Mouse (Mus musculus) spleen, adult 2 months (tissue): ENCODE data around the gene Atp8b5. TPM values are rescaled to one million over a fixed set of nuclear protein-coding genes. Genes with fewer than 3 reads are reported as not detected.

Source experiments
- DNase-seq, 2 experiments: peaks; one replicate each; pipeline versions ENCODE4 v3.0.0 to v3.0.0-alpha.2; 2012 to 2021; ENCODE audit warnings: low spot score in 2 of 2, low read depth in 1 of 2
- H3K27ac ChIP-seq: fragments of 200-500 bp; 2 replicates; pipeline ENCODE4 v1.5.1; 2012; ENCODE audit warnings: low read length, inconsistent platforms; ENCODE audit not compliant: insufficient read depth
- H3K27me3 ChIP-seq: fragments of 200-500 bp; 2 replicates; pipeline ENCODE4 v1.6.1; 2012; ENCODE audit warnings: mild to moderate bottlenecking, moderate library complexity, low read length, inconsistent platforms; ENCODE audit not compliant: control insufficient read depth, insufficient read depth
- H3K36me3 ChIP-seq: fragments of 200-500 bp; 2 replicates; pipeline ENCODE4 v1.6.1; 2012; ENCODE audit warnings: mild to moderate bottlenecking, low read length, inconsistent platforms; ENCODE audit not compliant: control insufficient read depth, insufficient read depth
- H3K4me1 ChIP-seq: fragments of 200-500 bp; 2 replicates; pipeline ENCODE4 v1.6.1; 2011; ENCODE audit warnings: inconsistent platforms; ENCODE audit not compliant: control insufficient read depth, insufficient read depth, insufficient read length
- H3K4me3 ChIP-seq: fragments of 200-500 bp; 2 replicates; pipeline ENCODE4 v1.5.1; 2011; ENCODE audit warnings: mild to moderate bottlenecking, inconsistent platforms; ENCODE audit not compliant: insufficient read depth, insufficient read length; ENCODE audit errors: extremely low read depth
- CTCF ChIP-seq: fragments of 200-500 bp; IDR thresholded peaks from 2 replicates; pipeline ENCODE4 v1.5.1; 2011; ENCODE audit warnings: mild to moderate bottlenecking, inconsistent platforms; ENCODE audit not compliant: insufficient read depth, insufficient read length, insufficient replicate concordance; ENCODE audit errors: extremely low read depth
- POLR2A ChIP-seq: fragments of 200-500 bp; IDR thresholded peaks from 2 replicates; pipeline ENCODE4 v1.6.1; 2011; ENCODE audit warnings: low read depth, low read length, inconsistent platforms
- WGBS: fragments of 180-500 bp; shearing (Covaris S2); methylation state at CpG from one replicate; pipeline ENCODE4 v1.1.7; 2018; 5-methylcytosine and 5-hydroxymethylcytosine counted together
- polyA plus RNA-seq: library from polyadenylated mRNA; depleted of rRNA; stranded (reverse); fragments of >200 nt; gene quantifications from 2 replicates; pipeline ENCODE4 v1.2.3, GENCODE M21; 2012

Atp8b5 gene
- polyA plus RNA-seq, 1 experiment: 0.06 TPM

DNA sequence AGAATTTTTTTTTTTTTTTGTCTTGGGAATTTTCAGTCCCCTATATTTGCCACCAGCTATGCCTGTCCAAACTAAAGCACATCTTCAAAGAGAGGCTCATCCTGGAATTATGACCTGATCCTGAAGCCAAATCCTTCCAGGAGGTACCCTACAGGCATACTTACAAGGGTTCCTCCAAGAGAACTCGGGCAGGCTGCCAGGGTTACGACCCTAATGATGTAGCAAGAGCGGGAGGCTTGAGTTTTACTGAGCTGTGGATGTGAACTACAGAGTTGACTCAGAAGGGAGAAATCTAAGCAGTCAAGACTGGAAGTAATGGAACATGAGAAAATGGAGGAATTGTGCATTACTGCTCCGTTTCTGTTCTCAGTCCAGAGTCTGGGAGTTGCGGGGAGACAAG is 6.9 kb upstream of the Atp8b5 start:
- WGBS: 77% methylated on average over 5 of the region's 5 CpGs
- Histone ChIP-seq H3K27me3 (no peaks in the 10 kb centered on the region), H3K4me1 (no peaks in the 10 kb centered on the region), H3K4me3 (no peak overlapping the region), H3K36me3 (no peaks in the 10 kb centered on the region), H3K27ac (no peak overlapping the region)
- no peak for DNase-seq
- no peak for TF ChIP-seq POLR2A
- TF ChIP-seq CTCF: no peak

DNA sequence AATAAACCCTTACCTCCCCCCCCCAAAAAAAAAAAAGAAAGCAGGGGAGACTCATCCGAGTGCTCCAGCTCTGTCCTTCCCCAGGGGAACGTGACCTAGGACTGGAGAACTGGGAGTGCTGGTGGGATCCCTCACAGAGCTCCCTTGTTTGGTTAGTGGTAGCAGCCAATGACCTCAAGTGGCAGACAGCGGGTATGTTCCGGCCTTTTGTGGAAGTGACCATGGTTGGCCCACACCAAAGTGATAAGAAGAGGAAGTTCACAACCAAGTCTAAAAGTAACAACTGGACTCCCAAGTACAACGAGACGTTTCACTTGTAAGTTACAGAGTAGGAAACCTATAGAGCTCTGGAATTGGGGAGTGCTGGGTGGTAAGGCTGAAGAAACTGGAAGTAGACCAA is 4.1 kb upstream of the Atp8b5 start:
- Histone ChIP-seq H3K4me1 (peaks cover 2% of the 10 kb centered on the region; the same call in 1 of the 2 replicates), H3K27ac (no peak overlapping the region), H3K27me3 (no peaks in the 10 kb centered on the region), H3K36me3 (no peaks in the 10 kb centered on the region), H3K4me3 (no peak overlapping the region)
- no peak for DNase-seq
- 69% methylated on average over 6 of the region's 6 CpGs for WGBS
- TF ChIP-seq CTCF (no peak), POLR2A (no peak)

DNA sequence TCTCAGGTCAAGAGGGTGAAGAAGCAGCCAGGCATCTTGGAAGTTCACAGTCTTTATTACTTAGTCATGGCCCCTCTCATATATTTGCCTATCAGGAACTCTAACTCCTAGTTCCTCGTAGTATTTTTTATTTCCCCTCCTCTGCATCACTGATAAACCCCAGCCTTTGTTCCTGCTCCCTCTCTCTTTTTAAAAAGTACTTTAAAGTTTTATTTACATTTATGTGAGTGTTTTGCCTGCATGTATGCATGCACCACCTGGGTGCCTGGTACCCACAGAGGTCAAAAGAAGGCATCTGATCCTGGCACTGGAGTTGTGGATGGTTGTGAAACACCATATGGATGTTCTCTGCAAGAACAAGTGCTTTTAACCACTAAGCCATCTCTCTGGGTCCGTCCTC is 813 bp upstream of the Atp8b5 start:
- 40% methylated on average over 2 of the region's 2 CpGs for WGBS
- Histone ChIP-seq H3K4me3 (no peak overlapping the region), H3K36me3 (no peaks in the 10 kb centered on the region)

DNA sequence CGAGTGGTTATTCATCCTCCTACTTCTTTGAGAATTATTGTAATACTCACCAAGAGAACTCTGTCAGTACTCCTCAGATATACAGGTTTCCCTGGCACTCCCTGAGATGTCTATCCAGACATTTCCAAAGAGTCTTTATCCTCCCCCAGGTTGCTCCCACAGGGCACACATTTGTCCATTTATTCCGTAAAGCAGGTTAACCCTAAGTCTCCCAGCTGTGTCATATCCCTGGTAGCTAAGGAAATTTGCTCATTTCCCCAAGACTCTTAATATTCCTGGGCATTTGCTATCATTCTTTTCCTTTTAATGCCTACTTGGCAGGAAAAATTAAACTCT is 332 bp downstream of the Atp8b5 start:
- Histone ChIP-seq H3K4me1 (peaks cover 2% of the 10 kb centered on the region; the same call in 1 of the 2 replicates), H3K27me3 (no peaks in the 10 kb centered on the region), H3K4me3 (no peak overlapping the region), H3K27ac (no peak overlapping the region), H3K36me3 (no peaks in the 10 kb centered on the region)
- 35% methylated on average over 2 of the region's 2 CpGs for WGBS
- no peak for TF ChIP-seq POLR2A
- TF ChIP-seq CTCF: no peak
- DNase-seq: no peak

More for the DNA sequence above, 813 bp upstream of the Atp8b5 start:
- Histone ChIP-seq H3K4me1 (peaks cover 2% of the 10 kb centered on the region; the same call in 1 of the 2 replicates), H3K27ac (no peak overlapping the region), H3K27me3 (no peaks in the 10 kb centered on the region)
- no peak for TF ChIP-seq POLR2A
- TF ChIP-seq CTCF: no peak
- DNase-seq: no peak

DNA sequence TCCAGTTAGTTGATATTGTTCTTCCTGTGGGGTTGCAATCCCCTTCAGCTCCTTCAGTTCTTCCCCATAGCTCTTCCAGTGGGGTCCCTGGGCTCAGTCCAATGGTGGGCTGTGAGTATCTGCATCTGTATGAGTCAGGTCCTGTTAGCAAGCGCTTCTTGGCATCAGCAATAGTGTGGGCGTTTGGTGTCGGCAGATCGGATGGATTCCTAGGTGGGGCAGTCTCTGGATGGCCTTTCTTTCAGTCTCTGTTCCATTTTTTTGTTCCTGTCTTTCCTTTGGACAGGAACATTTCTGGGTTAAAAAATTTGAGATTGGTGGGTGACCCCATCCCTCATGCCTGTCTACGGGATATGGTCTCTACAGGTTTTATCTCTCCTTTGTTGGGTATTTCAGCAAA is 18.5 kb downstream of the Atp8b5 start:
- Histone ChIP-seq H3K4me3 (no peak overlapping the region), H3K27me3 (no peaks in the 10 kb centered on the region), H3K27ac (no peak overlapping the region), H3K4me1 (no peaks in the 10 kb centered on the region), H3K36me3 (no peaks in the 10 kb centered on the region)
- WGBS: 93% methylated on average over 5 of the region's 5 CpGs
- DNase-seq: no peak
- TF ChIP-seq POLR2A: no peak

DNA sequence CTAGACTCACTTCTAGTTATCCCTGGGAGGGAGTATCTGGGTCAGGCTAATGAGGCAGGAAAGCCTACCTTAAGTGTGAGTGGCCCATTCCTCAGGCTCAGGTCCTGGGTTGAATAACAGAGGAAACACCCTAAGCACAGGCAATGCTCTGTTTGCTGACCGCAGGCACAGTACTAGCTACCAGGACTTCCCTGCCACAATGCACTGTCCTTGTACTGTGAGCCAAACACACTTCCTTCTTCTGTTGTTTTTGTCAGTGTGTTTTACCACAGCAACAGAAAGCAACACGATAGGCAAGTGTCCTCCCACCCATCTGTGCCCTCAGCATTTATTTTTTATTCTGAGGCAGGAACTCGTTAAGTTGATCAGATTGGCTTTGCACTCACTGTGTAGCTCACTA is 20.3 kb downstream of the Atp8b5 start:
- DNase-seq: no peak
- Histone ChIP-seq H3K27me3 (no peaks in the 10 kb centered on the region), H3K4me3 (no peak overlapping the region), H3K27ac (no peak overlapping the region), H3K4me1 (no peaks in the 10 kb centered on the region), H3K36me3 (no peaks in the 10 kb centered on the region)
- TF ChIP-seq CTCF: no peak
- no peak for TF ChIP-seq POLR2A
- 14% methylated on average over 3 of the region's 3 CpGs for whole genome bisulfite sequencing

DNA sequence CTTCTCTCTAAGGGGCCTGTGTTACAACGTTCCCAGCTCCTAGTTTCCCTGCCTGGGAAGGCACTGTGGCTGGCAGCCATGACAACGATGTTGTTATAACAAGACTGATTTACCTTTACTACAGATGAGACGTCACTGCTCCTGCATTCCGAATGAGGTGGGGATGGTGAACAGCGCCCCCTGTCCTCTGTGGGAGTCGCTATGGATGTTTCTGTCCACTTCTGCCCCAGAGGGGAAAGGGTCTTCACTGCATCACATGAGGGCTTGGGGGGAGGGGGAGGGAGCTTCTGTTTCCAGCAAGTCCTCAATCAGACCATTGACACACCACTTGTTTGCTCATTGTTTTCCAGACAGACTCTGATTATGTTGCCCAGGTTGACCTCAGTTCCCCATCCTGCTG is 27.0 kb downstream of the Atp8b5 start:
- Histone ChIP-seq H3K4me3 (no peak overlapping the region), H3K4me1 (no peaks in the 10 kb centered on the region), H3K27me3 (no peaks in the 10 kb centered on the region), H3K36me3 (no peaks in the 10 kb centered on the region), H3K27ac (no peak overlapping the region)
- TF ChIP-seq POLR2A (no peak), CTCF (no peak)
- DNase-seq: no peak
- WGBS: 52% methylated on average over 6 of the region's 6 CpGs

DNA sequence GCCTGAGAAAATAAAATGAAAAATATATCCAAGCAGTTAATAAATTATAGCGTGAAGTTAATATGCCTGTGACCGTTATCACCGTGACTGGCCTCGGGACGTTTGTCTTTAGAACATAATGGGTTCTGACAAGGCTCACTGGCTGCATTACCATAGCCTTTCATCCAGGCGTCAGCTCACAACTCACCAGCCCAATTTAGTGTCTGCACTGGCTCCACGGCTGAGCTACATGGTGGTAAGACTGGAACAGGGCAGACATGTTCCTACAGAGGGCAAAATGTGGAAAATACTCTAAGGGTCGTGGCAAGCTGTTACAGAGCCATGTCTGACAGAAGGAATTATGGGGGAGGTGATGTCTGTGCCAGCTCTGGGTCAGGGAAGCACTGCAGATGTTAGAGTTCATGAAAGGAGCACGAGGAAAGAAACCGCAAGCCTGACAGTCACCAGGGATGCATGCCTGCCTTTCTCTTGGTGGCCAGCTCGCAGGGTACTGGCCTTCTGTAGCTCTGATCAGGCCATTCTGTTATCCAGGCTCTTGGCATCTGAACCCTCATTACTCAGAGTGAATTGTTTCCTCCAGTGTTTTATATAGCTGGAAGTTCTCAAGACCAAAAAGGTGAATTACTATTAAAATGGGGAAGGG is 42.9 kb downstream of the Atp8b5 start:
- DNase-seq: no peak
- Histone ChIP-seq H3K4me3 (no peak overlapping the region), H3K27ac (no peak overlapping the region), H3K4me1 (no peaks in the 10 kb centered on the region), H3K27me3 (no peaks in the 10 kb centered on the region), H3K36me3 (no peaks in the 10 kb centered on the region)
- 83% methylated on average over 11 of the region's 11 CpGs for WGBS
- TF ChIP-seq POLR2A (no peak), CTCF (no peak)
